Mouse (Mus musculus) gastrocnemius, adult 18-20 months (tissue): Measurements from ENCODE around the gene Shisal1. TPM values are rescaled to one million over a fixed set of nuclear protein-coding genes. Genes with fewer than 3 reads are reported as not detected.

Experiments used
- DNase-seq: peaks from one replicate; pipeline ENCODE4 v3.0.0; 2021; ENCODE audit warnings: low spot score
- total RNA-seq, 2 experiments: library from RNA; stranded (reverse); gene quantifications; 2 replicates each; pipeline ENCODE4 v1.2.3; 2021

Shisal1 gene
- total RNA-seq, 2 experiments from 2014 or later: 0.38 to 0.57 TPM

- DNase-seq: no peak
These were observed 66.7 kb downstream of the Shisal1 start for GRCm38 (mm10) chr15:84380181-84380580.

GRCm38 (mm10) chr15:84378734-84379133 lies 68.2 kb downstream of the Shisal1 start:
- DNase-seq: no peak

GRCm38 (mm10) chr15:84372801-84373200 lies 74.1 kb downstream of the Shisal1 start:
- DNase-seq: no peak

- no peak for DNase-seq
These were observed 79.5 kb downstream of the Shisal1 start for GRCm38 (mm10) chr15:84367402-84367801.

- no peak for DNase-seq
These were observed 80.3 kb downstream of the Shisal1 start for GRCm38 (mm10) chr15:84366574-84366989.

- no peak for DNase-seq
These were observed 81.1 kb downstream of the Shisal1 start for GRCm38 (mm10) chr15:84365675-84366381.

- no peak for DNase-seq
These were observed 82.2 kb downstream of the Shisal1 start for GRCm38 (mm10) chr15:84364746-84365145.

GRCm38 (mm10) chr15:84355081-84355480 lies 91.8 kb downstream of the Shisal1 start:
- no peak for DNase-seq

GRCm38 (mm10) chr15:84351915-84352844 lies 94.7 kb downstream of the Shisal1 start:
- no peak for DNase-seq

GRCm38 (mm10) chr15:84351342-84351741 lies 95.6 kb downstream of the Shisal1 start:
- DNase-seq: no peak

- DNase-seq: no peak
These were observed 96.8 kb downstream of the Shisal1 start for GRCm38 (mm10) chr15:84349915-84350738.

GRCm38 (mm10) chr15:84348769-84349168 lies 98.1 kb downstream of the Shisal1 start:
- no peak for DNase-seq

GRCm38 (mm10) chr15:84340926-84341325 lies 106.0 kb downstream of the Shisal1 start:
- no peak for DNase-seq

GRCm38 (mm10) chr15:84337599-84337998 lies 109.3 kb downstream of the Shisal1 start:
- DNase-seq: no peak

- DNase-seq: no peak
These were observed 110.5 kb downstream of the Shisal1 start for GRCm38 (mm10) chr15:84336281-84336817.

- no peak for DNase-seq
These were observed 115.8 kb downstream of the Shisal1 start for GRCm38 (mm10) chr15:84331066-84331612.

GRCm38 (mm10) chr15:84329940-84330339 lies 117.0 kb downstream of the Shisal1 start:
- DNase-seq: no peak
